Mouse (Mus musculus) c-Kit-positive CD71-negative TER-119-negative erythroid progenitor cells, embryonic 14.5 days (primary cell): ENCODE results near the gene Pik3c2a.

Source experiments
- DNase-seq: peaks from one replicate; pipeline ENCODE4 v3.0.0-alpha.2; 2013; ENCODE audit warnings: low read depth

Gene Pik3c2a

GRCm38 (mm10) chr7:116443004-116443696 lies at the start of gene Pik3c2a:
TSS of gene Pik3c2a (minus strand) at chr7:116443449.
- peak; percentile 74 for DNase-seq

- no peak for DNase-seq
Measured at GRCm38 (mm10) chr7:116491113-116491512, 47.9 kb upstream of the Pik3c2a start.

GRCm38 (mm10) chr7:116485062-116485601 lies 41.9 kb upstream of the Pik3c2a start:
- DNase-seq, result no peak

DNA sequence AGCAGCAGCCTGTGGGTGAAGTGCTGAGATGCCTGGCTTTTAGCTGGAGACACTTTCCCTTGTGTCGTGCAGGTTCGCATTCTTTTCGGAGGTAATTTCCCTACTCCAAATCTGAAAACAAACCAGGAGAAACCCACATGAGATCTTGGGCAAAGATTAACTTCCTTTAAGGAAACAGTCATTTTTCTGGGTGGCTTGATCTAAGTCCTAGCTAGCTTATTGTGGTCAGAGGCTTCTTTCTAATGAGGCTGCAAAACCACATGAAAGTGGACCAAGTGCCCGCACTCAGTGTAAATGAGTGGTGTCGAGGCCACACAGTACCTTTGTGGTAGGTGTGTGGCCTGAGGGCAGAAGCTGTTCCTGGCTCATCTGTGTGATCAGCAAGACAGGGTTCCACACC lies 41.0 kb upstream of the Pik3c2a start:
- DNase-seq, result no peak

GRCm38 (mm10) chr7:116483782-116484181 lies 40.5 kb upstream of the Pik3c2a start:
- no peak for DNase-seq

- no peak for DNase-seq
Measured at GRCm38 (mm10) chr7:116483106-116483505, 39.9 kb upstream of the Pik3c2a start.

DNA sequence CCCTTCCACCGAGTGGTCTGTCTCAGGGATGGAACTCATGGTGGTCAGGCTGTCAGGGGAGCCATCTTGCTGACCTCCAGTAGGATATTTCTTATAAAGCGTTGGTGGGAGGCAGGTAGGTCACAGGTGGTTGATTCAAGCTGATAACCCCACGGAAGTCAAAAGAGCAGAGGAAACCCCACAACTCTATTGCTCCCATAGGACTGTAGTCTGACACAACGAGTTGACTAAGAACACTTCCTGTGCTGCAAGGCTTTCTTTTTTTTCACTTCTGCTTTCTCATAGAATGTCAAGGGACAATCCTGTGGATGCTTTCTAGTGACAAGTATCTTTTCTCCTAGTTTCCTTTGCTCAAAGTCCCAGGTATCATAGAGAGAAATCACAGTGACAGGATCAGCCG lies 33.0 kb upstream of the Pik3c2a start:
- no peak for DNase-seq

DNA sequence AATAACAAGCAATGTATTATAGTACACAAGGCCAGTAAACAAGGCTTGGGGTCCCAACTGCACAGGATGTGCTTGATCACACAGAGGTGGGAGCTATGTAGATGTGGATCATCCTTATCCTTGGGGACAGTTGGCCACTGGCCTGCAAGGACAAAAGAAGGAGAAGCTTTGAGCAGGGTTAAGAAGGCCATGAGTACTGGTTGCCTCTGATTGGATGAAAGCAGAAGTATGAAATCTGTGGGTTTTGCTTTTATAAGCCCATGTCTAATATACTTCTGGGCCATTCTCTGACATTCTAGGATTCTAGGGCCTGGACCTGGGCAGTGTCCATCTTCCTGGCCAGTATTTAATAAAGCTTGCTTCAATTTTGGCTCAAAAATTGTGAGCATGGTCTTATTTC lies 32.6 kb upstream of the Pik3c2a start:
- DNase-seq, result no peak

DNA sequence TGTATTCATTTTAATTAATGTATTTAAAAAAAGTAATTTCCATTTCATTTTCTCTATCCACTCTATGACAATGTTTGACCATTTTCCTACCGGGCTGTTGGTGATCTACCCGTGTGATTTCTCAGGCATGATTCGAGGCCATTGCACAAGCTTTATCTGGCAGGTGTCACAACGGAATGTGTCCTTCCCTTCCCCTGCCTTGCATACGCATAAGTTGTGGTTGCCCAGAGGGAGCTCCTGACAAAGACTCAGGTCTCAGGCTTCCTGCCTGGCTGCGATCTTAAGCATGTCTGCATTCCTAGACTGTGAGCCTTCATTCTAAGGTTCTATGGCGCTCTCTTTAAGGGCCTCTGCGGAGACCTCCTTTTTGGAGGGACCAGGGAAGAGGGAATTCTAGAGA lies 18.9 kb upstream of the Pik3c2a start:
- DNase-seq, result no peak

DNA sequence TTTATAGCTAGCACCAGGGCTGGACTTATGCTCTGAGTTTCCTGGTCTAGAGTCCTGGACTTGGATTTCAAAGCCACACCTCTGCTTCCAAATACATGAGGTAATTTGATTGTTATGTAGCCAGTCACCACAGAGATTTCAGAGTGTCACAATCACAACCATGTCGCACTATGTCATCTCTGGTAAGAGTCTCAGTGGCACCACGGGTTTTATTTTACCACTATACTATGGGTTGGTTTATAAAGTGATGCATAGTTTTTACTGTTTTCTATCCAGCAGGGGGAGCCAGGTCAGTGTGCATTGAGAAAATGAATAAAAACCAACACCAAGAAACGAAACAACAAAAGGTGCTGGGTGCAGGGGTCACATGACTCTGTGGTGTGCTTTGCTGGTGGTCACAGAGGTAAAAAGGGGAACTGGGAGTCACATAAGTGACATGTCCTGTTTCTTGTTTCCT lies 15.8 kb upstream of the Pik3c2a start:
- peak; percentile 66 for DNase-seq

DNA sequence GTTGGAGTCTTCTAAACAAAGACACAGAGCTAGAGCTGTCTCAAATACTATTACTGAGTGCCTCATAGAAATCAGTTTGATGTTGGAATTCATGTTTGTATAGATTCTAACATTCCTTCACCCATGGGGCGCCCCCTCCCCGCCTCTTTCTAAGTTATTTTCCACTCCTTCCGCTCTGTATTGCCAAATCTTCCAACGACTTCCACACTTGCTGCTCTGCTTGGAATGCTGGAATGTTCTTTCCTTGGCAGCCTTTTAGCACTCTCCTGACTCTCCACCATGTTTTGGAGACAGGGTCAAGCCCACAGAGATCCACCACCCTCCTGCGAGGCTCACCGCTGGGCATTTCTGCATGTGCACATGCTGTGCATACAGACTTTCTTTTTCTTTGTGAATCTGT lies 14.1 kb upstream of the Pik3c2a start:
- DNase-seq, result no peak

DNA sequence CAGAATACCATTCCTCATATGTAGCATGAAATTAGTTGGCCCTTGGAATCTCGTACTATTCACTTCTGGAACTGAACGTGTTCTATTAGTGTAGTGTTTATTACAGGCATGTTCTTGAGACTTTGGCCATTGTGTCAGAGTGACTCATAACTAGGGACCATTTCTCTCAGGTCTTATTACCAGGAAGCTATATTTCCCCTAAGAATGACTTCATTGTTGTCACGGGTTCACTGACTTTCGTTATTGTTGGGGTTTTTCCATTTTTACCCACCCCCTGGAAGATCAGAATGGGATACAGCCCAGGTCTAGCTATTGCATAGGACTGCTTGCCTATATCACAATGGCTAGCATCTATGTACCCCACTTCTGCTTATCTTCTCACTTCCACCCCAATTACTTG lies 13.7 kb upstream of the Pik3c2a start:
- DNase-seq, result no peak

- DNase-seq, result no peak
Measured at GRCm38 (mm10) chr7:116446645-116447044, 3.4 kb upstream of the Pik3c2a start.

DNA sequence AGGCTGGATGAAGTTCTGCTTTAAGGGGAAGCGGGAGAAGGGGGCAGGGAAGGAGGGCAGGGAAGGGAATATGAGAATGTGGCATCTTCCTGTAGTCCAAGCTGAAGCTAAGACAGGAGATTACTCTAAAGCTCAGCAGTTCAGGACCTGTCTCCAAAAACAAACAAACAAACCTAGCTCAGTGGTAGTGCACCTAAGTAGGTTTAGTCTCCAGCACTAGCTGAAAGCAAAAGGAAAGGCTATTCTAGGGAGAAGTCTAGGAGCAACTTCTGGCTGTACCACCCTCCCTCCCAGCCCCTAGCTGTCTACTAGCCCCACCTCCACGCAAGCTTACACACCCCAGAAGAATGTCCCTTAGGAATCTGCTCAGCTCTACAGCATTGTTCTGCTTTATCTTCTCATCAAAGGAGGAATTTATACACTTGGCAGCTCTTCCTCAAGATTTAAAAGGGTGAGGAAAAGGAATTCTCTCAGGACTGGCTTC lies 1.1 kb upstream of the Pik3c2a start:
- DNase-seq, result no peak

DNA sequence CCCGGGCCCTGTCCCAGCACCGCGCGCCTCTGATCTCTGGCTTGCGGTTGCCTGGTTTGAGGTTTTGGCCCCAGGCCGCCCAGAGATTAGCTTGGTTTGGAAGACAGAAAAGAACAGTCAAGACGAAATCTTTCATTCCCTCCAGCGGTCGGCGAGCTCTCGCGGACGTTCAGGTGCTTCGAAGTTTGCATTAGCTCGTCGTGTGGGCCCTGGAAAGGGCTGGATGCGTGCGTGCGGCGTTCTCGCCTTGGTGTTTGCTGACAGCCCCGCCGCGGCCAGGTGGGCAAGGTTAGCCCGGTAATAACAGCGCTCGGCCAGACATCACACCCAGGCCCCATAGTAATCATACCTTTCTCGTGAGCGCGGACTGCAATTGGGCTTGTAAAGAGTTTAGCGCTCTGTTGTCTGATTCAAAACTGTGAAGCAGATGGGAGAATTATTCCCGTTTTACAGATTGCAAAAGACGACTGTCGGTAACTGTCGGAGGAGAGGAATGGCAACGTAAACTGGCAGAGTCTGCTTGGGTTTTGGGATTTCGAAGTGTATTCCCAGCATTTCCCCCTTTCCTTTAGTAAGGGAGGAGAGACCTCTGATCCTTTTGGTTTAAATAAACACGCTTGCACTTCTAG lies 562 bp upstream of the Pik3c2a start:
- no peak for DNase-seq

DNA sequence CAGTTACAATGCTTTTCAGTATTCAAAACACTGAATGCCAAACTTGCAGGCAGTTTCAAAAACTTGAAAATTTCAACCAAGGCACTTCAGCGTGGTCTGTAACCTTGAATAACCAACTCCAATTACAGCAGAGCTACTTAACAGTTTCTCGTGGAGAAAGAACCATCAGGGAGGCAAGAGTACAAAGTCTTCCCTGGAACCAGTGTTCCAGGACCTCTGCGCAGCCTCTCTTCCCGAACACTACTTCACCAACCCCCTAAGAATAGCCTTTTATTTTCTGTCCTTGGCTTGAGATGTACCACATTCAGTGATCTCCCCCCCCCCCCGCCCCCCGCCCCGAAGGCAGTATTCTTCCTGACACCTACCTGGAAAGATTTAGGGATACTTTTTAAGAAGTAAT lies 1.0 kb downstream of the Pik3c2a start:
- no peak for DNase-seq

DNA sequence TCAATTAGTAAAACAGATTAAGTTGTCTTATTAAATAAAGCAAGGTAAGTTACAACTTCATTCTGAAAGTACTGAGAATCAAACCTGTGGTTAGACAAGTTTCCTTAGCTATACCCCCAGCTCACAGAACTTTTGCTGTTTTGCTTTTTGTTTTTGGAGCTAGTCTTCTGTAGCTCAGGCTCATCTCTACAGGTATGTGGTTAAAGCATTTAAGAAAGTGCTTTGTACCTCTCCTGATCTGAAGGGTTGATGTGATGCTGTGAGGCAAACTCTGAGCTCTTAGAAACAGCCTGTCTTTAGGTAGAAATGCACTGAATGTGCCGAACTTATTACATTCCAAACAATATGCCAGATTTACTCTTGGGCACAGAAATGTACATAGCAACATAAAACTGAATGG lies 1.9 kb downstream of the Pik3c2a start:
- DNase-seq, result no peak

DNA sequence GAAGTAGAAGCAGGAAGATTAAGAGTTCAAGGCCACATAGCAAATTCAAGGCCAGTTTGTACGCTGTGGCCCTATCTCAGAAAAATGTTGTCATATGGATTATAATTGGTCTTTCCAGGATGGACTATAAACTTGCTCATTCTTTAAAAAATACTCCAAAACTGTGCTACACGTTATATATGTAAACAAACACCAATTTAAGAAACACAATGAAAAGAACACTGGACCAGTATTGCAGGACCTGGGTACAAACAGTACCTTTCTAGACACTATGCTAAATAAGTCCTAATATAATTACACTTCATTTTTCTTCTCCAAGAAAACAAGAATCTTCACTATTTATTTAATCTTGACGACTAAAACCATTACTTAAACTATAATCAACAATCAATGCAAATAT lies 11.6 kb downstream of the Pik3c2a start:
- DNase-seq, result no peak

DNA sequence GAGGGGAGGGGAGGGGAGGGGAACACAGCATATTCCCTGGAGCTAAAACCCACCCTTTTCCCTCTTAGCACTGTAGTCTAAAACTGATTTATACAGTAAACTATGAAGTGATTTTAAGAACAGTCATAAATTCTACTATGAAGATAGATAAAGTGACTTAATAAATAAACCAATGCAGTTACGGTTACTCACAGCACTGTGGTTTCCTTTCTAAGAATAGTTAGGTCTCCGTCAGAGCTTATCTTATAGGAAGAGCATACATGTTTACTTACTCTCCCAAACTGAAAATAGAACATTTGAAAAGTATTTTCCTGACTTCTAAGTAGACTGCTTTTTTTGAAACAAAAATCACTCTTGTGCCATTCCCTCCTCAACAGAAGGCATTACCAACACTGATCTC lies 12.3 kb downstream of the Pik3c2a start:
- DNase-seq, result no peak

DNA sequence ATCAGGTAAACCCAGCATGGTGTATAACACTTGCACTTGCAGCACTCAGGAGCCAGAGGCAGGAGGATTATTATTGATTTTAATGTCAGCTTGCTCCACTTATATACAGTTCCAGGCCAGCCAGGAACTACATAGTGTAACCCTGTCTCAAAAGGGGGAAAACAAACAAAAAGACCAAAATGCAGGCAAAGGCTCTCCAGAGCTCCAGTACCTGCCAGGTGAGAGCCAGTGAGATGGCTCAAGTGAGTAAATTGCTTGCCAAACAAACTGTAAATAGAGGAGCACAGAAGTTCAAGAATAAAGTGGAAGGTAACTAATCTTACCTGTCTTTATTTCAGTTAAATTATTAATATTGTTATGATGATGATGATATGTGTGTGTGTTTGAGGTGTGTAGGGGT lies 16.0 kb downstream of the Pik3c2a start:
- DNase-seq, result no peak

DNA sequence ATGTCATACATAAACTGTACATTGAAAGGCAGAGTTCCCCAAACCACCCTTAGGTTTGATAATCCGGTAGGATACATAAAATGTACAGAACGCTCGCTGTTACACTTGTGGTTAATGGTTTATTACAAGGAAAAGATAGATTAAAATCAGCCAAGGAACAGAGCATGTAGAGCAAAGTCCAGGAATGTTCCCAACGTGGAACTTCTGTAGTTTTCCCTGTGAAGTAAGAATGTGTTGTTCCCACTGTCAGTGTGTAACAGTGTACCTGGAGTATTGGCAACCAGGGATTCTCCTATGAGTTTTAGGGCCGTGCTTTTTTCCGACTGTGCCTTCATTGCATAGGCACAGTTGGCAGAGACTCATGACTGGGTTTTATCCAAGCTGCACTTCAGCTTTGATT lies 17.5 kb downstream of the Pik3c2a start:
- DNase-seq, result no peak

DNA sequence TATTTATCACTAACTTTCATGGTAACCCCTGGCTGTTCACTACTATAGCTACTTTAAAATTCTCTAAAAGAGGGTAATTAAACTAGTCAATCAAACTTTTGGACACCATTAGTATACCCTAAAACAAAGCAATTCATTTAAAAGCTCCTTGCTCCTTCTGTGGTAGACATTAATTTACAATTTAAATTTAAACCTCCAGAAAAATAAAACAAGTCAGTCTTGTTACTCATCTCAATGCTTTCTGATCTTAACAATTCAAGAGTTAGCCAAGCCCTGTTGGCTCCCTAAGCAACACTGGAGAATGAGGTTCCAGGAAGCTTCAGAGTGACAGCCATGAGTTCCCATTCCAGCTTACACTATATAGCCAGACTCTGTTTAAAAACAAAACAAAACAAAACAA lies 22.2 kb downstream of the Pik3c2a start:
- no peak for DNase-seq

GRCm38 (mm10) chr7:116409438-116409837 lies 33.8 kb downstream of the Pik3c2a start:
- no peak for DNase-seq

DNA sequence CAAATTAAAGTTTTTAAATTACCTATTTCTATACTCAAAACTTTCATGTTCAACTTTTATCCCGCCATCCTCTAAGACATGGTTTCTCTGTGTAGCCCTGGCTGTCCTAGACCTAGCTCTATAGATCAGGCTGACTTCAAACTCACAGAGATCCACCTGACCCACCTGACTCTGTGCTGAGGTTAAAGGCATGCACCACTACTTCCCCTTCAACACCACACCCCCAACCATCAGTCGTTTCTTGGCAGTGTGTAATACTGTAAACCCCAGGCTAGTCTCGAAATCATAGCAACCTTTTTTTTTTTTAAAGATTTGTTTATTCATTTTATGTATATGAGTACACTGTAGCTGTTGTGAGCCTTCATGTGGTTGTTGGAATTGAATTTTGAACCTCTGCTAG lies 50.9 kb downstream of the Pik3c2a start:
- no peak for DNase-seq
